36 mouse cellular contexts compared by ENCODE assay signal in the genomic region with DNA sequence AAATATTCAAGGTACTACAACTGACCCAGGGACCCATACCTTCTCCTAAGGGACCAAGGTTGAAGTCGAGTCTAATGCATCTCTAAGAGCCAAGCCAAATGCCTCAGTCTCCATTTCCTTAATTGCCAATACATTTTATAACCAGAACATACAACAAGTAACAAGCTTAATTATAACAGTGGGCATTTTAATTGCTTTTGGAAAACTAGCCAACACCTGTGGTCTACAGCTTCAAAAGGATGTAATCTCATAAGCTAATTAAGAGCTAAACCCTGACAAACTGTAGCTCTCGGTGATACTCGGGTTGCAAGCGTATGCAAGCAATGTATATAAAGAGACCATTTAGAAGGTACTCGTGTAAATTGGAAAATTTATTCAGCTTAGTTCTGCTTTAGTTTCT.
"Had no signal": no experiment of that assay in that cellular context is flagged by ENCODE, and none has a peak within 500 bp of the region (broad histone marks: within the 10 kb centered on the region; RNA-seq: fewer than 3 reads in every experiment).

No protein-coding gene starts in this region.

- H3K4me2 ChIP-seq: heart, embryonic 11.5 days; heart, embryonic 12.5 days; heart, embryonic 13.5 days; heart, embryonic 15.5 days; hindbrain, embryonic 12.5 days; hindbrain, embryonic 13.5 days; hindbrain, embryonic 14.5 days; hindbrain, embryonic 15.5 days; intestine, embryonic 15.5 days; kidney, embryonic 15.5 days had no signal

- H3K36me3 ChIP-seq: heart, embryonic 10.5 days; heart, embryonic 12.5 days; heart, embryonic 13.5 days; heart, embryonic 15.5 days; hindbrain, embryonic 10.5 days; hindbrain, embryonic 12.5 days; hindbrain, embryonic 13.5 days; hindbrain, embryonic 15.5 days; intestine, embryonic 15.5 days; kidney, embryonic 15.5 days had no signal

- H3K9me3 ChIP-seq: heart, embryonic 10.5 days; heart, embryonic 12.5 days; heart, embryonic 13.5 days; heart, embryonic 15.5 days; hindbrain, embryonic 10.5 days; hindbrain, embryonic 12.5 days; hindbrain, embryonic 13.5 days; hindbrain, embryonic 15.5 days; intestine, embryonic 15.5 days; kidney, embryonic 15.5 days had no signal

- H3K27me3 ChIP-seq: heart, embryonic 12.5 days; heart, embryonic 13.5 days; heart, embryonic 15.5 days; hindbrain, embryonic 12.5 days; hindbrain, embryonic 13.5 days; hindbrain, embryonic 15.5 days; intestine, embryonic 15.5 days; kidney, embryonic 15.5 days had no signal

- H3K4me3 ChIP-seq: heart, embryonic 10.5 days; heart, embryonic 12.5 days; heart, embryonic 13.5 days; heart, embryonic 15.5 days; hindbrain, embryonic 10.5 days; hindbrain, embryonic 12.5 days; hindbrain, embryonic 13.5 days; hindbrain, embryonic 15.5 days; intestine, embryonic 15.5 days; kidney, embryonic 15.5 days; layer of hippocampus, adult 2 months; left cerebral cortex, adult 2 months had no signal

- ATAC-seq: hindbrain, embryonic 16.5 days; hindbrain, postnatal 0 days; inflammation-experienced regulatory T-cells, adult 6 months; intestine, embryonic 15.5 days; intestine, embryonic 16.5 days; intestine, postnatal 0 days had no signal

- DNase-seq: heart, postnatal 10 days; heart, postnatal 14 days; heart, postnatal 36 days; heart, postnatal 4 days; kidney, adult 11 months; kidney, adult 18-20 months; kidney, adult 2 months; kidney, adult 8-10 months; kidney, adult 9 months; kidney, postnatal 10 days; kidney, postnatal 14 days; kidney, postnatal 25 days; kidney, postnatal 36 days; kidney, postnatal 4 days; layer of hippocampus, adult 9-11 months; layer of hippocampus, postnatal 36 days had no signal

- H3K27ac ChIP-seq: heart, embryonic 10.5 days; heart, embryonic 13.5 days; heart, embryonic 15.5 days; hindbrain, embryonic 10.5 days; hindbrain, embryonic 12.5 days; hindbrain, embryonic 13.5 days; hindbrain, embryonic 14.5 days; hindbrain, embryonic 15.5 days; hindbrain, postnatal 0 days; intestine, embryonic 15.5 days; kidney, embryonic 15.5 days; kidney, postnatal 0 days; layer of hippocampus, adult 2 months; left cerebral cortex, adult 2 months had no signal

- H3K9ac ChIP-seq: heart, embryonic 12.5 days; heart, embryonic 13.5 days; heart, embryonic 15.5 days; hindbrain, embryonic 12.5 days; hindbrain, embryonic 13.5 days; hindbrain, embryonic 14.5 days; hindbrain, embryonic 15.5 days; intestine, embryonic 15.5 days; kidney, embryonic 15.5 days had no signal
